Mouse (Mus musculus) thymus, adult 2 months (tissue): ENCODE results near the gene Dcaf8. TPM values are rescaled to one million over a fixed set of nuclear protein-coding genes. Genes with fewer than 3 reads are reported as not detected.

ENCODE experiments used
- DNase-seq: peaks from one replicate; pipeline ENCODE4 v3.0.0; 2021
- H3K27ac ChIP-seq: fragments of 200-500 bp; 2 replicates; pipeline ENCODE4 v1.5.1; 2012; ENCODE audit warnings: low read length, control low read depth; ENCODE audit not compliant: control insufficient read depth, insufficient read depth
- H3K27me3 ChIP-seq: fragments of 200-500 bp; 2 replicates; pipeline ENCODE4 v1.6.1; 2012; ENCODE audit warnings: mild to moderate bottlenecking, low read length, moderate library complexity, mixed read lengths; ENCODE audit not compliant: control insufficient read depth, insufficient read depth
- H3K36me3 ChIP-seq: fragments of 200-500 bp; 2 replicates; pipeline ENCODE4 v1.6.1; 2012; ENCODE audit warnings: mild to moderate bottlenecking, low read length, moderate library complexity; ENCODE audit not compliant: control insufficient read depth, insufficient read depth
- H3K4me1 ChIP-seq: fragments of 200-500 bp; replicated peaks from 2 replicates; pipeline ENCODE4 v1.6.1; 2012; ENCODE audit warnings: low read length; ENCODE audit not compliant: control insufficient read depth, insufficient read depth
- H3K4me3 ChIP-seq: fragments of 200-500 bp; 2 replicates; pipeline ENCODE4 v1.5.1; 2012; ENCODE audit warnings: mild to moderate bottlenecking, low read length, control low read depth, moderate library complexity; ENCODE audit not compliant: control insufficient read depth, insufficient read depth
- CTCF ChIP-seq: fragments of 200-500 bp; IDR thresholded peaks from 2 replicates; pipeline ENCODE4 v1.5.1; 2012; ENCODE audit warnings: mild to moderate bottlenecking, control low read depth, low read length, moderate library complexity, borderline replicate concordance; ENCODE audit not compliant: control insufficient read depth, poor library complexity, insufficient read depth; ENCODE audit errors: extremely low read depth
- POLR2A ChIP-seq: fragments of 200-500 bp; IDR thresholded peaks from 2 replicates; pipeline ENCODE4 v1.6.1; 2012; ENCODE audit warnings: mild to moderate bottlenecking, low read length, control low read depth, moderate library complexity; ENCODE audit not compliant: control insufficient read depth, poor library complexity, insufficient read depth; ENCODE audit errors: extremely low read depth
- WGBS: fragments of 180-500 bp; shearing (Covaris S2); methylation state at CpG from one replicate; pipeline ENCODE4 v1.1.7; 2018; 5-methylcytosine and 5-hydroxymethylcytosine counted together
- polyA plus RNA-seq: library from polyadenylated mRNA; depleted of rRNA; stranded (reverse); fragments of >200 nt; gene quantifications from 2 replicates; pipeline ENCODE4 v1.2.3, GENCODE M21; 2012

Gene Dcaf8
- polyA plus RNA-seq, 1 experiment, result 79.7 TPM

DNA sequence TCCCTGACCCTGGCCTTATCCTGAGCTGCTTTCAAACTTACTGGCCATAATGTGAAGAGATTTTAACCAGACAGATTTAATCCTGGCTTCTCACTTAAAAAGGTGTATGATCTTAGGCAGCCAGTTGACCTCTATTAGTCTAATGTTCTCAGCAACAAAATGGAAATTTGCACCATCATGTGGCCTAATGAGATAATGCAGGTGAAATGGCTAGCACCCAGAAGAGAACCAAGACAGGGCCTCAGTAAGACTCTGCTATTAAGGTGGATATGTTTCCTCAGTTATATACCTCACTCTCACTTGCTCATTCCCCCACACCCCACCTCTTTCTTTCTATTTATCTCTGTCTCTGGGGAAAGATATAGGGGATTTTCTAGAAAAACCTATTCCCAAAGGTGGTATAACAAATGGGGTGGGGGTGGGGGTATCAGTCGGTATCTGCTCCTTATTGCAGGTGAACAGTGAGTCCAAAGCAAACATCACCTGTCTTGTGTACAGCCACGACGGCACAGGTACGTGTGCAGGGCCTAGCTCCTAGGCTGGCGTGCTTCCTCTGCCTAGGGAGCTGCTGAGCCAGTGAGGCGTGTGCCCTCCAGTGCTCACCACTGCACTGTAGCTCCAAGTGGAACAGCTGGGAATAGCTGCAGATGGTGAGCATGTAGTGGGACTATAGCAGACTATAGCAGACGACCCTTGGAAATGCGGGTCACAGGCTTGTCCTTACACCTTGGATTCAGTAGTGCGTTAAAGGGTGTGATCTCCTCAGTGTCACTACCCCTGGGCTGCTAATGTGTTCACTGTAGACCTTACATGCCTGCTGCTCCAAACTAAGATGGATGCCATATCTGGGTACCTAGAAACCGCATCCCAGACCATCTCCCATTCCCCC is 38.8 kb downstream of the Dcaf8 start:
- TF ChIP-seq POLR2A, result no peak
- H3K27ac ChIP-seq, result no peak overlapping the region
- H3K4me1 ChIP-seq, result no peaks in the 10 kb centered on the region
- no peak overlapping the region for H3K4me3 ChIP-seq
- WGBS, result 96% methylated on average over 10 of the region's 10 CpGs
- peaks cover 67% of the 10 kb centered on the region for H3K36me3 ChIP-seq
- H3K27me3 ChIP-seq, result no peaks in the 10 kb centered on the region
- no peak for DNase-seq

DNA sequence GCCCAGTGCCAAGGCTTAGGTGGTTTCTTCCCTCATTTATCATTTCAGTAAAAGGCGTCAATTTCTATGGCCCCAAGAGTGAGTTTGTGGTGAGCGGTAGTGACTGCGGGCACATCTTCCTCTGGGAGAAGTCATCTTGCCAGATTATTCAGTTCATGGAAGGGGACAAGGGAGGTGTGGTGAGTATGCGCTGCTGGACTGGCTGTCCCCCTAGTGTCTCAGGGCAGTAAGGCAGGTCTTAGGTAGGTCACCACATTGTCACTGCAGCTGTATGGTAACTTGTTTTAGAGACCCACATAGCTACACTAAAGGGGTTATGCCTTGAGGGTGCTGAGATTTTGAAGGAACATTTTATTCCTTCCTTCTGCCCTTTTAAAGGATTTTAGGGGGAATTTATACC is 41.0 kb downstream of the Dcaf8 start:
- Histone ChIP-seq H3K27me3 (no peaks in the 10 kb centered on the region), H3K4me3 (no peak overlapping the region), H3K36me3 (peaks cover 69% of the 10 kb centered on the region), H3K27ac (no peak overlapping the region), H3K4me1 (no peaks in the 10 kb centered on the region)
- 87% methylated on average over 4 of the region's 4 CpGs for WGBS
- no peak for TF ChIP-seq POLR2A
- TF ChIP-seq CTCF, result peak; percentile 35; the same call in 1 of the 2 replicates
- DNase-seq, result no peak

DNA sequence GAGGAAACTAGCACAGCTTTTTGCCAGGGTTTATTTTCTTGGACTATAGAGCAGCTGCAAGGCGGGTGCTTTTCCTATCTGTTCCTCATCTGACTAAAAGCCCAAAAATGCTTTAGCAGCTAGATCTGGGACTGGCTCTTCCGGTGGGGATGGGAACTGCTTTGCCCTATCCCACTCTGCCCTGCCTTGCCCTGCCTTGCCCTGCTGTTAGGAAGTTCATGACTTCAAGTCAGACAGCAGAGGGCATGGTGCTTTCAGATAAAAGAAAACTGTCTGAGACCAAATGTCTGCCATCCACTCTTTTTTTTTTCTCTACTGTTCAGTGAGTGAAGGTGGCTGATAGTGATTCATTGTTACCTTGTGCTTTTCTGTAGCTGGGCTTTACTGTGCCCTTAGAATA is 43.7 kb downstream of the Dcaf8 start:
- H3K27me3 ChIP-seq, result no peaks in the 10 kb centered on the region
- peaks cover 3% of the 10 kb centered on the region for H3K4me1 ChIP-seq
- H3K27ac ChIP-seq, result no peak overlapping the region
- no peak for DNase-seq
- no peak overlapping the region for H3K4me3 ChIP-seq
- H3K36me3 ChIP-seq, result peaks cover 81% of the 10 kb centered on the region
- TF ChIP-seq CTCF (no peak), POLR2A (no peak)
- WGBS, result 93% methylated on average over 2 of the region's 2 CpGs

DNA sequence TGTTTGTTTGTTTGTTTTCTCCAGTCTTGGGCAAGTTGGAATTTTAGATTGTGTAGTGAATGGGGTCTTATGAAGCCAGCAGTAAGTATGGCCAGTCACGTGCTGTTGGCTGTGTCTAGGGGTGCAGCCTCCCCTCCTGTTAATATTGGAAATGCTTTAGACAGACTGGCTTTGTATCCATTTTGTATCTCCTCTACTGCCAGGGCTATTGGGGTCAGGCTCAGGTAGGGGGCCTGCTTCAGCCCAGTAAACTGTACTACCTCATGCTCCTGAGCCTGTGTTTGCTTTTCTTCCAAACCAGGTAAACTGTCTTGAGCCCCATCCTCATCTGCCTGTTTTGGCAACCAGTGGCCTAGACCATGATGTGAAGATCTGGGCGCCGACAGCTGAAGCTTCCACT is 44.3 kb downstream of the Dcaf8 start:
- TF ChIP-seq CTCF (no peak), POLR2A (no peak)
- 95% methylated on average over 3 of the region's 3 CpGs for WGBS
- Histone ChIP-seq H3K36me3 (peaks cover 81% of the 10 kb centered on the region), H3K27me3 (no peaks in the 10 kb centered on the region), H3K4me1 (peaks cover 7% of the 10 kb centered on the region), H3K27ac (no peak overlapping the region), H3K4me3 (no peak overlapping the region)
- no peak for DNase-seq

DNA sequence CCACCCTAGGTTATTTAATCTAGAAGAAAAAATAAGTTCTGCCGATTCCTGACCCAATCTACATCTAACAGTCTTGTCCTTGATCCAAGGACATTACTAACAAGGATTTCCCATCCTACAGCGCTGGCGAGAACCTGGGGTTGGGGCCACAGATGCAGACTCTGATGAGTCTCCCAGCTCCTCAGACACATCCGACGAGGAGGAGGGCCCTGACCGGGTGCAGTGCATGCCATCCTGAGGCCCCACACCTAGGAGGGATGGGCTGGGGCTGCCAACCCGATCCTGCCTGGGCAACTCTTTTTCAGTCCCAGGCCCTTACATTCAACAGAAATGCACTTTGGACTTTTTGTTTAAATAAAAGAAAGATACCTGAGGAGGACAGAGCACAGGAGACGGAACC is 46.6 kb downstream of the Dcaf8 start:
- no peak for DNase-seq
- Histone ChIP-seq H3K36me3 (peaks cover 70% of the 10 kb centered on the region), H3K4me1 (peaks cover 7% of the 10 kb centered on the region), H3K27me3 (no peaks in the 10 kb centered on the region), H3K27ac (no peak overlapping the region), H3K4me3 (no peak overlapping the region)
- TF ChIP-seq CTCF (no peak), POLR2A (no peak)
- WGBS, result 98% methylated on average over 8 of the region's 8 CpGs

DNA sequence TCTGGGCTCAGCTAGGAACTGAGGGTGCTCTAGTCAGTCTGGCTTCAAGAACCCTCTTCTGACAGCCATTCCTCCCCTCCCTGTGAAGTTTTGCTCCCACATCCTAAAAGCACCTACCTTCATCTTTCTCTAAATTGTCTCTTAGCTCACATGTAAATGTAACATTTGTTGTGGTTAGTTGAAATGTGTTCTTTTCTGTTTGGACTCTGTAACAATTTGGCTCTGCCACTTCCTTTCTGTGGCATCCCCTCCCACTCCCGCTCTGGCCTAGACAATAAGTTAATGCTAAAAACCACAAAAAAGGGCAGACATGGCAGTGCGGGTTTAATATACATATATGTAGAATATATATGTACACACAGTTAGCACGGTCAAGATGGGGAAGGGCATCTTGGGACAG is 49.3 kb downstream of the Dcaf8 start:
- no peak for DNase-seq
- no peak overlapping the region for H3K4me3 ChIP-seq
- TF ChIP-seq POLR2A, result no peak
- TF ChIP-seq CTCF, result no peak
- no peak overlapping the region for H3K27ac ChIP-seq
- peaks cover 48% of the 10 kb centered on the region for H3K36me3 ChIP-seq
- peaks cover 7% of the 10 kb centered on the region for H3K4me1 ChIP-seq
- 6% methylated on average over 3 of the region's 3 CpGs for WGBS
- H3K27me3 ChIP-seq, result no peaks in the 10 kb centered on the region
